Mouse (Mus musculus): ENCODE results near the gene Gls2. TPM values are rescaled to one million over a fixed set of nuclear protein-coding genes. Genes with fewer than 3 reads are reported as not detected.
"Not testable (repeated sequence)": the region's sequence is repeated elsewhere in the genome, so short reads cannot be mapped to it uniquely, and the experiment has no call there.

Gls2 gene
- polyA plus RNA-seq, 1 experiment from 2014 or later = 2.1 TPM

DNA sequence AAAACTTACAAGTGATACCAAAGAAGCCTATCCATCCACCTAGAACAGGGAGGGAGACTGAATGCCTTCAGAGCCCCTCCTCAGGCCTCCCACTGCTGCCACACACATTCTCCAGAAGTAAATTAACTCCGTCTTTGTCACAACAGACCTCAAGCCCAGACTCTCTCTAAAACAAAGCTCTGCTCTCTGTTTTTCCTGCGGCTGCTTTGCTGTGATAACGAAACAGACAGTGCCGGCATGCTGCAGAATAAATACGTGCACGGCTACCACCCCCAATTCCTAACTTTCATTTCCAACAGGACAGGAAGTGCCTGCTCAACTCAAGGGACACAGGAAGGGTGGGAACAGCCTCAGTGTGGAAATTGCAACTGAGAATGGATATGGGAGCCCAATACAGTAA lies 14.3 kb upstream of the Gls2 start, which contains the start of gene Rbms2:
Gene Rbms2, minus strand, starts transcription at position 309 of the 400 bp plus-strand sequence.
- H3K27me3 ChIP-seq = no peaks in the 10 kb centered on the region
- H3K27ac ChIP-seq = peak within 1 kb of the TSS; percentile 85
- WGBS = 2% methylated on average over 6 of the region's 6 CpGs
- H3K9ac ChIP-seq = peak within 1 kb of the TSS; percentile 31
- H3K4me3 ChIP-seq = peak within 1 kb of the TSS; percentile 35
- no peak for ATAC-seq (ENCODE audit: borderline replicate concordance, extremely low read depth, low FRiP score, low TSS enrichment)
- H3K4me1 ChIP-seq = peaks cover 13% of the 10 kb centered on the region
- no peaks in the 10 kb centered on the region for H3K36me3 ChIP-seq
- no peaks in the 10 kb centered on the region for H3K9me3 ChIP-seq
- peak within 1 kb of the TSS; percentile 51 for H3K4me2 ChIP-seq

DNA sequence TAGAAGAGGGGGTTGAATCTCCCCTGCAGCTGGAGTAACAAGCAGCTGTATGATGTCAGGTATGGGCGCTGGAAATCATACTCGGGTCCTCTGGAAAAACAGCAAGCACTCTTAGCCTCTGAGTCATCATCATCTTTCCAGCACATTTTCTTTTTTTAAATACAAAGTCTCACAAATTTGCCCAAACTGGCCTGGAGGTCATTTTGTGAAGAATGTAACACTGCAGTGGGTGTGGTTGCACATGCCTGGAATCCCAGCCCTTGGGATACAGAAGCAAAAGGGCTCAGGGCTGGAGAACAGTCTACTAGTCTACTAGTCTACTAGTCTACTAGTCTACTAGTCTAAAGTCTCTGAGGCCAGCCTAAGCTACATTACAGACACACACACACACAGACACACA lies 10.0 kb upstream of the Gls2 start:
- no peaks in the 10 kb centered on the region for H3K36me3 ChIP-seq
- H3K4me3 ChIP-seq = no peak overlapping the region
- H3K4me2 ChIP-seq = no peak overlapping the region
- 0 out of 2 replicates have a peak, but pooled peaks cover 8% of the 10 kb centered on the region for H3K4me1 ChIP-seq
- H3K9me3 ChIP-seq = no peaks in the 10 kb centered on the region
- no peak overlapping the region for H3K27ac ChIP-seq
- no peak for ATAC-seq (ENCODE audit: borderline replicate concordance, extremely low read depth, low FRiP score, low TSS enrichment)
- no peak overlapping the region for H3K9ac ChIP-seq
- WGBS = 65% methylated on average over 2 of the region's 2 CpGs
- H3K27me3 ChIP-seq = no peaks in the 10 kb centered on the region

DNA sequence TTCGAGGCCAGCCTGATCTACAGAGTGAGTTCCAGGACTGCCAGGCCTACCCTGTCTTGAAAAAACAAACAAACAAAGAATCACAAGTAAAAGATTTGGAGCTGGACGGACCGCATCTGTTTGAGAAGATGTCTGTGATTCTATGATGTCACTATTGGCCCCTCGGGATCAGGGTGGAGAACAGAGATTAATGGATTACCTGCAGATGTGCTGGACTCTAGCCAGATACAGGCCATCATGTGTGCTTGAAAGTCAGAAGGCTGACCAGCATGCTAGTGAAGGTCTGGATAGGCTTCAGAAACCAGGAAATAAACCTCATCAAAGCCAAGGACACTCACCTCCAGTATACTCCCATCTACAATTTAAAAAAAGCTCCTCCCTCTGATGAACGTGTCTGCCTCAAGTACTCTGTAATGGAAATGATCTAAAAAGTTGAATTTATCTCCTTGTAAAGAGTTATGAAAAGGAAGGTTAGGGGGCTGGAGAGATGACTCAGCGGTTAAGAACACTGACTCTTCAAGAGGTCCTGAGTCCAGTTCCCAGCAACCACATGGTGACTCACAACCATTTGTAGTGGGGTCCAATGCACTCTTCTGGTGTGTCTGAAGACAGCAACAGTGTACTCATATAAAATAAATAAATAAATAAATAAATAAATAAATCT lies 8.8 kb upstream of the Gls2 start:
- Histone ChIP-seq H3K9ac (no peak overlapping the region), H3K36me3 (no peaks in the 10 kb centered on the region), H3K27ac (no peak overlapping the region), H3K4me1 (0 out of 2 replicates have a peak, but pooled peaks cover 1% of the 10 kb centered on the region), H3K4me3 (no peak overlapping the region), H3K9me3 (no peaks in the 10 kb centered on the region), H3K4me2 (no peak overlapping the region), H3K27me3 (no peaks in the 10 kb centered on the region)
- ATAC-seq (ENCODE audit: borderline replicate concordance, extremely low read depth, low FRiP score, low TSS enrichment) = no peak
- WGBS = 57% methylated on average over 6 of the region's 6 CpGs

DNA sequence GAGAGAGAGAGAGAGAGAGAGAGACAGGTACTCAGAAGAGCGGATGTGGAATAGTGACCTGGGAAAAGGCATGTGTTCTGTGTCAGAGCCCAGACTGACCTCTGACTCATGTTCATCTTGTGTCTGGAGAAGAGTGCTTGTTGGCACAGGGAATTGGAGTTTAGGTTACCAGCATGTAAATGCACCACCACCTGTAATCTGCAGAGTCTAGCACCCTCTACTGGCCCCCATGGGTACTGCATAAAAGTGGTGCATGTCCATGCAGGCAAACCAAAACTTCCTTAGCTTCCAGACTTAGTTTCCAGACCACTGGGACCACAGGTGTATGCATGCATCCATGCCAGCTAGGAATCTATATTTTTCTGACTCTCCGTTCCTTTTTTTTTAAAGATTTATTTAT lies 8.3 kb upstream of the Gls2 start:
- no peak overlapping the region for H3K27ac ChIP-seq
- no peaks in the 10 kb centered on the region for H3K27me3 ChIP-seq
- 50% methylated on average over 2 of the region's 2 CpGs for WGBS
- no peaks in the 10 kb centered on the region for H3K36me3 ChIP-seq
- peak; percentile 45; the same call in 1 of the 2 replicates for ATAC-seq (ENCODE audit: borderline replicate concordance, extremely low read depth, low FRiP score, low TSS enrichment)
- H3K4me1 ChIP-seq = no peaks in the 10 kb centered on the region
- no peaks in the 10 kb centered on the region for H3K9me3 ChIP-seq
- H3K9ac ChIP-seq = no peak overlapping the region
- no peak overlapping the region for H3K4me3 ChIP-seq
- no peak overlapping the region for H3K4me2 ChIP-seq

DNA sequence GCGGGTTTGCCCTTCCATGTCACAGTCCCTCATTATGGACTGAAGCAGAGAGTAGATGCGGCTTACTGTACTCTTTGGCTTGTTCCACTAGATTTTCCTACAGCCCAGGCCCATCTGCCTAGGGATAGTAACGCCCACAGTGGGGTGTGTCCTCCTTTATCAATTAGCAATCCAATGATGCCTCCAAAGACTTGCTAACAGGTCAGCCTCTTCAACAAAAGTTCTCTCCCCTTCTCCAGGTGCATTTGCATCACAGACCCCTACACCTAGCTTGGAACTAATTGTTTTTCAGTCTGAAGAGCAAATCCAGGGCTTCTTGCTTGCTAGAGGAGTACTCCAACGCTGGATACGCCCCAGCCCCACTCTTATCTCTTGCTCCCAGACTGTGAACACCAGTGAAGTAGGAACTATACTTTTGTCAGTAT lies 7.1 kb upstream of the Gls2 start:
- Histone ChIP-seq H3K9ac (no peak overlapping the region), H3K4me2 (no peak overlapping the region), H3K9me3 (no peaks in the 10 kb centered on the region), H3K4me1 (no peaks in the 10 kb centered on the region), H3K36me3 (no peaks in the 10 kb centered on the region), H3K4me3 (no peak overlapping the region), H3K27ac (no peak overlapping the region), H3K27me3 (no peaks in the 10 kb centered on the region)
- no peak for ATAC-seq (ENCODE audit: borderline replicate concordance, extremely low read depth, low FRiP score, low TSS enrichment)
- 65% methylated on average over 5 of the region's 5 CpGs for WGBS

DNA sequence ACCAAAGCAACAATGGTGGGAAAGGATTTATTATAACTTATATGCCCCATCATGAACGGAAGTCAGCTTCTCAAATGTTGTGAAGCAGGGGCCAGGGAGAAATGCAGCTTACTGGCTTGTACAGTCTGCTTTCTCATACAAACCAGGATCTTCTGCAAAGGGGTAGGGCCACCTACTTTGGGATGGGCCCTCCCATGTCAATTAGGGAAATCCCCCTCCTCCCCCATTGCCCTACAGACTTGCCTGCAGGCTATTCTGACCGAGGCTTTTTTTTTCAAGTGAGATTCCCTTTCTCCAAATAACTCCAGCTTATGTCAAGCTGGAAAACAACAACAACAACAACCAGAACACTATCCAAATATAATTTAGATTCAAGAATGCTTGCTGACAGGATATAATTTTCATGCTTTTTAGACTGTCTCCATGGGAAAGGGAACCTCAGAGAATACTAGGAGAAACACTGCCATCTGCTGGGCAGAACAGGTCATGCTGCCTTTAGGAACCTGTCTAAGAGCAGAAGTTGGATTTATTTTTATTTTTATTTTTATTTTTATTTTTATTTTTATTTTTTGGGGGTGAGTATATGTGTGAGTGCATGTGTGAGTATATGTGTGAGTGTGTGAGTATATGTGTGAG lies 5.9 kb upstream of the Gls2 start:
- Histone ChIP-seq H3K36me3 (no peaks in the 10 kb centered on the region), H3K4me1 (no peaks in the 10 kb centered on the region), H3K4me2 (no peak overlapping the region; the same call in 1 of the 2 replicates), H3K27me3 (no peaks in the 10 kb centered on the region), H3K9ac (no peak overlapping the region), H3K9me3 (no peaks in the 10 kb centered on the region), H3K27ac (no peak overlapping the region), H3K4me3 (no peak overlapping the region)
- 53% methylated on average over 2 of the region's 2 CpGs for WGBS
- no peak for ATAC-seq (ENCODE audit: borderline replicate concordance, extremely low read depth, low FRiP score, low TSS enrichment)

DNA sequence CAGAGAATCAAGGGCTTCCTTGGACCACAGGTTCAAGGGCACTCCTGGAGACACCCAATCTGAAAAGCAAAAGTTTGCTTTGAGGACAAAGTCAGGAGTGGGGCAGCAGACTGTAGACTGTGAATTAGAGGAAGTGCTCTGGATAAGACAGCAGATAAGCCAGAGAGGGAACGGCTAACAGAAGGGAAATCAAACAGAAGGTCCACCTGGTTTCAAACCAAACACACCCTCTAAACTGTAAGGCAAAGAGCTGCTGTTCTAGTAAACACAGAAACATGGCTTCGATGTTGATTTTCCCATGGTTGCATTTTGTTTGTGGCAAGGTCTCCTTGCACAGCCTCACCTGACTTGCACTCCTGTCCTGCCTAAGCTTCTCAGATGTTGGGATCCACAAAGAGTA lies 2.8 kb upstream of the Gls2 start:
- 36% methylated on average over 2 of the region's 2 CpGs for WGBS
- Histone ChIP-seq H3K27me3 (peaks cover 16% of the 10 kb centered on the region), H3K9ac (no peak overlapping the region), H3K36me3 (no peaks in the 10 kb centered on the region), H3K27ac (no peak overlapping the region), H3K4me2 (no peak overlapping the region), H3K4me3 (no peak overlapping the region), H3K4me1 (peaks cover 9% of the 10 kb centered on the region), H3K9me3 (no peaks in the 10 kb centered on the region)
- ATAC-seq (ENCODE audit: borderline replicate concordance, extremely low read depth, low FRiP score, low TSS enrichment) = no peak

DNA sequence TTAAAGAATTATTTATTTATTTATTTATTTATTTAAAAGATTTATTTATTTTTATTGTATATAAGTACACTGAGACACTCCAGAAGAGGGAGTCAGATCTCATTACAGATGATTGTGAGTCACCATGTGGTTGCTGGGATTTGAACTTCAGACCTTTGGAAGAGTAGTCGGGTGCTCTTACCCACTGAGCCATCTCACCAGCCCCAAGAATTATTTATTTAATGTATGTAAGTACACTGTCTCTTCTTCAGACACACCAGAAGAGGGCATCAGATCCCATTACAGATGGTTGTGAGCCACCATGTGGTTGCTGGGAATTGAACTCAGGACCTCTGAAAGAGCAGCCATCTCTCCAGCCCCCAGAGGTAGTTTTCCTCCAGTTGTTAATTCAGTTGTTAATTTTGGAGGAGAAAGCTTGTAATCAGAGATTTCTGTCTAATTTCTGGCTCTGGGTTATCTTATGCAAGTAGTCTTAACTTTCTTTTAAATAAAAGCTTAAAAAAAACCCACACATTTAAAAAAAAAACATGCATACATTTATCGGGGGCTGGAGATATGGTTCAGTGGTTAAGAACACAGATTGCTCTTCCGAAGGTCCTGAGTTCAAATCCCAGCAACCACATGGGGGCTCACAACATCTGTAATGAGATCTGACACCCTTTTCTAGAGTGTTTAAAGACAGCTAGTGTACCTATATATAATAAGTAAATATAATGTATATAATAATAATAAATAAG lies 2.1 kb upstream of the Gls2 start:
- H3K4me3 ChIP-seq; H3K4me2 ChIP-seq; H3K27ac ChIP-seq; H3K36me3 ChIP-seq; H3K9ac ChIP-seq; H3K4me1 ChIP-seq; H3K9me3 ChIP-seq; ATAC-seq (ENCODE audit: borderline replicate concordance, extremely low read depth, low FRiP score, low TSS enrichment): not testable (repeated sequence)
- H3K27me3 ChIP-seq = peaks cover 19% of the 10 kb centered on the region
- WGBS = 90% methylated on average over 3 of the region's 3 CpGs

DNA sequence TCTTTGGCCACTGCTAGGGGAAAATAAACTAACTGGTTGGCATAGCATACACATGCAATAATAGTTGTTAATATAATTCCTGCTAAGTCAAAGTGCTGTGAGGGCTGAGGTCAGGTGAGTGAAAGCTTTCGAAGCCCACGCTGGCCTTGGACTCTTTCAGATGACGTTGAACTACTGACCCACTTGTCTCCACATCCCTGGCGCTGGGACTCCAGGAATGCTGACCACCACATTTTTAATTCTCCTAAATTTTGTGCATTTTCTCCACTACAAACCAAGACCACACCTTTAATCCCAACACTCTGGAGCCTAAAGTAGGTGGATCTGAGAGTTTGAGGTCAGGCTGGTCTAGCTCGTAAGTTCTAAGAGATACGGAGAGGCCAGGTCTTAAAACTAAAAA lies 1.1 kb upstream of the Gls2 start:
- ATAC-seq (ENCODE audit: borderline replicate concordance, extremely low read depth, low FRiP score, low TSS enrichment) = no peak
- no peak overlapping the region for H3K4me2 ChIP-seq
- no peaks in the 10 kb centered on the region for H3K9me3 ChIP-seq
- no peak overlapping the region for H3K27ac ChIP-seq
- H3K4me1 ChIP-seq = peaks cover 9% of the 10 kb centered on the region
- H3K9ac ChIP-seq = no peak overlapping the region
- H3K4me3 ChIP-seq = no peak overlapping the region
- no peaks in the 10 kb centered on the region for H3K36me3 ChIP-seq
- WGBS = 80% methylated on average over 6 of the region's 6 CpGs
- peaks cover 19% of the 10 kb centered on the region for H3K27me3 ChIP-seq

DNA sequence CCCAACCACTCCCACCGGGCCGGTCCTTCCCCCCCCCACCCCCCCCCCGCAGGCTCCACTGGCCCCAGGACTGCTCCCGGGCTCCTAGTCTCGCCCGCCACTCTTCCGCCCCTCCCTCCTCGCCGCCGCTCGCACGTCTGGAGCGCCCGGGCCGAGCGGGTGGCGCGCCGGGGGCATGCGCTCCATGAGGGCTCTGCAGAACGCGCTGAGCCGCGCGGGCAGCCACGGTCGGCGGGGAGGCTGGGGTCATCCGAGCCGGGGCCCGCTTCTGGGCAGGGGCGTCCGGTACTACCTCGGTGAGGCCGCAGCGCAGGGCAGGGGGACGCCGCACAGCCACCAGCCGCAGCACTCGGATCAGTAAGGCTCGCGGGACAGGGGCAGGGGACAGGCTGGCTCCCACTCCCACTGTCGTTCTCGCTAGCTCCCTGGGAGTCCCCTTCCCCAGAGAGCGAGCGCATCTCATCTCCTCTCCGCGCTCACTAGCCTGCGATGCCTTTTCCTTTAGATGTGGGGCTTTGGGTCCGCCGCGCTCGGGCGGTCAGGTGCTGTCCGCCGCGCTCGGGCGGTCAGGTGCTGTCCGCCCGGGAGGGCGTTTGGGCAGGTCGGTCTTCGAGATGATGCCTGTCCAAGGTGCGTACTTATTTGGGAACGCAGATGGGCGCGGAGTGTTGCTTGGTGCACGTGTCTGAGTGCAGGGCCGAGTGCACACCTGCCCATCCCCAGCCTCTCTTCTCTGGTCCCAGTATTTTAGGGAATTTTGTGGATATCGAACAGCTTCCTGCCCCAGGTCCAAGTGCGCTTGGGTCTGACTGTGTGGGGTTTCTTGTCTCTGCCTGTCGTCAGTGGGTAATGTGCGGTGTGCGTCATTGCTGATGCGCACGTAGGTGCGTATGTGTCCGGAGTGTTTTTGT lies 549 bp downstream of the Gls2 start:
- WGBS = under 1% methylated on average over 69 of the region's 79 CpGs
- peak overlapping the region; percentile 98 for H3K4me2 ChIP-seq

DNA sequence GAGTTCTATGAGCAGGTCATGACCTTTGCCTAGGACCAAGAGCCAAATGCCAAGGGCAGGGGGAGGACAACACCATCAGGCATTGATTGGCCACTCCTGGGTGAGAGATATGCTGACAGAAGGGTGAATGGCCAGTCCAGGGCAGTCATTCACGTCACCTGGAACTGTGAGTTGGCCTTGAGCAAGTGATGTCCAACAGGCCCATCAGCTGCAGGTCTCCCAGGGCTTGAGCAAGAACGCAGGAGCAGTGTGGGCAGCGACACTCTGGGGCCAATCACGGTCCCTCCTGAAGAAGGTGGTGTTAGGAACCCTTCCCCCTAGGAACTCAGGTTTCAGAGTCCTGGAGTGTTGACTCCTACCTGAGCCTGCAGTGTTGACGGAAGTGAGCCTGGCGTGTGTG lies 7.6 kb downstream of the Gls2 start:
- WGBS = 59% methylated on average over 6 of the region's 6 CpGs
- Histone ChIP-seq H3K9ac (no peak overlapping the region), H3K9me3 (no peaks in the 10 kb centered on the region), H3K27me3 (0 out of 2 replicates have a peak, but pooled peaks cover 3% of the 10 kb centered on the region), H3K4me1 (no peaks in the 10 kb centered on the region; the same call in 1 of the 2 replicates), H3K4me2 (no peak overlapping the region), H3K36me3 (no peaks in the 10 kb centered on the region), H3K27ac (no peak overlapping the region), H3K4me3 (no peak overlapping the region)
- ATAC-seq (ENCODE audit: borderline replicate concordance, extremely low read depth, low FRiP score, low TSS enrichment) = no peak; the same call in 1 of the 2 replicates

More for the DNA sequence above, 549 bp downstream of the Gls2 start:
- ATAC-seq (ENCODE audit: borderline replicate concordance, extremely low read depth, low FRiP score, low TSS enrichment) = peak; percentile 91
- no peaks in the 10 kb centered on the region for H3K36me3 ChIP-seq
- peaks cover 19% of the 10 kb centered on the region for H3K27me3 ChIP-seq
- peak overlapping the region; percentile 68 for H3K4me3 ChIP-seq
- no peak overlapping the region for H3K27ac ChIP-seq
- H3K9ac ChIP-seq = peak overlapping the region; percentile 66
- H3K4me1 ChIP-seq = peaks cover 9% of the 10 kb centered on the region
- no peaks in the 10 kb centered on the region for H3K9me3 ChIP-seq
